Mouse (Mus musculus) adrenal gland, postnatal 36 days (tissue): ENCODE measurements at regions not wholly inside any gene's neighbourhood (a gene's known extent, or its start where the extent isn't known, plus 50 kb on each side); places are given as distances from the start of the nearest gene placed in this dataset.
A peak's percentile ranks its signal among the peaks of the same experiment; 100 is the strongest.

Experiments
- DNase-seq, 2 experiments: peaks; one replicate each; pipeline ENCODE4 v3.0.0; 2021; ENCODE audit warnings: mixed read lengths in 1 of 2

- no peak for DNase-seq
These were observed 71.9 kb downstream of the Zfp330 start for GRCm38 (mm10) chr8:82702044-82702443.

GRCm38 (mm10) chr8:82700471-82700870 is 73.5 kb downstream of the Zfp330 start:
- no peak for DNase-seq

- DNase-seq: no peak
These were observed 74.7 kb downstream of the Zfp330 start for GRCm38 (mm10) chr8:82699221-82699620.

- DNase-seq: peak in 1 of 2 experiments; percentile 13
These were observed 75.9 kb downstream of the Zfp330 start for GRCm38 (mm10) chr8:82698071-82698470.

- no peak for DNase-seq
These were observed 80.9 kb downstream of the Zfp330 start for GRCm38 (mm10) chr8:82693086-82693485.

GRCm38 (mm10) chr8:82689322-82689721 is 84.6 kb downstream of the Zfp330 start:
- peak; percentile 49 to 70 for DNase-seq

- no peak for DNase-seq
These were observed 88.0 kb downstream of the Zfp330 start for GRCm38 (mm10) chr8:82685966-82686365.

- DNase-seq: no peak
These were observed 95.2 kb downstream of the Zfp330 start for GRCm38 (mm10) chr8:82678793-82679192.

GRCm38 (mm10) chr8:82677781-82678180 is 96.2 kb downstream of the Zfp330 start:
- no peak for DNase-seq

GRCm38 (mm10) chr8:82669241-82669640 is 104.7 kb downstream of the Zfp330 start:
- peak in 1 of 2 experiments; percentile 4 for DNase-seq

GRCm38 (mm10) chr8:82665131-82665530 is 108.8 kb downstream of the Zfp330 start:
- peak in 1 of 2 experiments; percentile 6 for DNase-seq

GRCm38 (mm10) chr8:82640502-82640901 is 133.5 kb downstream of the Zfp330 start:
- DNase-seq: peak in 1 of 2 experiments; percentile 2

GRCm38 (mm10) chr8:82630486-82630885 is 143.5 kb downstream of the Zfp330 start:
- peak in 1 of 2 experiments; percentile 3 for DNase-seq

- DNase-seq: no peak
These were observed 150.0 kb downstream of the Zfp330 start for GRCm38 (mm10) chr8:82623791-82624431.

- DNase-seq: no peak
These were observed 155.3 kb downstream of the Zfp330 start for GRCm38 (mm10) chr8:82618668-82619067.

GRCm38 (mm10) chr8:82601556-82601955 is 172.4 kb downstream of the Zfp330 start:
- peak; percentile 3 to 44 for DNase-seq

GRCm38 (mm10) chr8:82573434-82573833 is 170.4 kb upstream of the Il15 start:
- DNase-seq: no peak

- DNase-seq: no peak
These were observed 135.1 kb upstream of the Il15 start for GRCm38 (mm10) chr8:82538121-82538520.

- DNase-seq: no peak
These were observed 126.1 kb upstream of the Il15 start for GRCm38 (mm10) chr8:82529153-82529552.

- no peak for DNase-seq
These were observed 120.8 kb upstream of the Il15 start for GRCm38 (mm10) chr8:82523866-82524265.

- peak; percentile 58 to 70 for DNase-seq
These were observed 95.5 kb upstream of the Il15 start for GRCm38 (mm10) chr8:82498496-82498895.

GRCm38 (mm10) chr8:82477856-82478255 is 74.8 kb upstream of the Il15 start:
- peak; percentile 46 to 61 for DNase-seq

- no peak for DNase-seq
These were observed 74.4 kb upstream of the Il15 start for GRCm38 (mm10) chr8:82477426-82477769.

GRCm38 (mm10) chr8:82476708-82477425 is 73.8 kb upstream of the Il15 start:
- no peak for DNase-seq
